Mouse (Mus musculus) embryonic facial prominence, embryonic 11.5 days (tissue): ENCODE measurements around the gene Atp2b4. TPM values are rescaled to one million over a fixed set of nuclear protein-coding genes. Genes with fewer than 3 reads are reported as not detected.

ENCODE experiments used
- ATAC-seq: fragments of 200-750 bp; cut with Nextera tagmentation; replicated peaks from 2 replicates; pipeline ENCODE4 v1.8.0; 2017; ENCODE audit warnings: low read depth; ENCODE audit not compliant: insufficient number of reproducible peaks, low FRiP score, low TSS enrichment
- DNase-seq: peaks from one replicate; pipeline ENCODE4 v3.0.0-alpha.2; 2015; ENCODE audit warnings: low spot score
- H3K27ac ChIP-seq: fragments of 300-500 bp; sonication (generic); replicated peaks from 2 replicates; pipeline ENCODE4 v1.5.1; 2014; ENCODE audit warnings: mild to moderate bottlenecking, low read depth, low read length, control low read depth
- H3K27me3 ChIP-seq: fragments of 300-500 bp; sonication (generic); 2 replicates; pipeline ENCODE4 v1.6.1; 2014; ENCODE audit warnings: mild to moderate bottlenecking, low read length, moderate library complexity, mixed read lengths; ENCODE audit not compliant: control insufficient read depth, insufficient read depth
- H3K36me3 ChIP-seq: fragments of 300-500 bp; sonication (generic); replicated peaks from 2 replicates; pipeline ENCODE4 v1.6.1; 2014; ENCODE audit warnings: low read depth, mild to moderate bottlenecking, low read length, moderate library complexity, mixed read lengths; ENCODE audit not compliant: control insufficient read depth, insufficient read depth
- H3K4me1 ChIP-seq: fragments of 300-500 bp; sonication (generic); 2 replicates; pipeline ENCODE4 v1.6.1; 2014; ENCODE audit warnings: low read length, mixed read lengths; ENCODE audit not compliant: control insufficient read depth, insufficient read depth
- H3K4me2 ChIP-seq: fragments of 300-500 bp; sonication (generic); 2 replicates; pipeline ENCODE4 v1.6.1; 2014; ENCODE audit warnings: low read depth, mild to moderate bottlenecking, control low read depth, low read length, moderate library complexity
- H3K4me3 ChIP-seq: fragments of 300-500 bp; sonication (generic); 2 replicates; pipeline ENCODE4 v1.5.1; 2014; ENCODE audit warnings: low read depth, low read length, control low read depth
- H3K9ac ChIP-seq: fragments of 300-500 bp; sonication (generic); replicated peaks from 2 replicates; pipeline ENCODE4 v1.6.1; 2014; ENCODE audit warnings: mild to moderate bottlenecking, control low read depth, low read length
- H3K9me3 ChIP-seq: fragments of 300-500 bp; sonication (generic); replicated peaks from 2 replicates; pipeline ENCODE4 v1.6.1; 2016; ENCODE audit warnings: mild to moderate bottlenecking, low read length, inconsistent platforms, mixed read lengths; ENCODE audit not compliant: control insufficient read depth
- WGBS: fragments of 180-500 bp; shearing (Covaris S2); extraction: QIAGEN DNeasy Blood & Tissue Kit; methylation state at CpG from one replicate; pipeline ENCODE4 v1.1.7; 2014; 5-methylcytosine and 5-hydroxymethylcytosine counted together
- polyA plus RNA-seq: library from polyadenylated mRNA; unstranded; fragments of >200 nt; fragmentation: Nextera tagmentation; extraction: Ambion mirVana; gene quantifications from 2 replicates; pipeline ENCODE4 v1.2.1, GENCODE M21; 2014

Gene Atp2b4
- polyA plus RNA-seq, 1 experiment from 2014 or later, result 9.9 TPM

DNA sequence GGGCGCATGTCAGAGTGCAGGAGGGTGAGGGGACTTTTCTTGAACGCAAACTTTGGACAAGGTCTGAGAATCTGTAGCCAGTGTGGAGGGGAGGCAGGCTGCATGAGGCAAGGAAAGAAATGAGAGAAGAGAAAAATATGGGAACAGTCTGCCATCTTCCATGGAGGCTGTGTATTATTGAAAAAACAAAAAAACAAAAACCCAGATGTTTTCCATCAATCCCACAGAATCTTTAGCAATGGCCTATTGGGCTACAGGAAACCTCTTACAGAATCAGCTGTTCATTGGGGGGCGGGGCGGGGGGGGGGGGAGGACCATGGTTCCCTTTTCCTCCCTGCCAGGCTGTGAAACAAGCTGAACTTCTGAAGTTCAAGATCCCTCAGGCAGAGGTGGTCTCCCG lies 31.9 kb upstream of the Atp2b4 start:
- H3K36me3 ChIP-seq, result no peaks in the 10 kb centered on the region
- 47% methylated on average over 5 of the region's 5 CpGs for WGBS
- H3K27me3 ChIP-seq, result no peaks in the 10 kb centered on the region
- no peak overlapping the region for H3K4me3 ChIP-seq
- H3K4me1 ChIP-seq, result no peaks in the 10 kb centered on the region; the same call in 1 of the 2 replicates
- no peak overlapping the region for H3K27ac ChIP-seq
- ATAC-seq (no peak), DNase-seq (no peak)
- no peak overlapping the region for H3K4me2 ChIP-seq
- H3K9me3 ChIP-seq, result no peaks in the 10 kb centered on the region
- H3K9ac ChIP-seq, result no peak overlapping the region

DNA sequence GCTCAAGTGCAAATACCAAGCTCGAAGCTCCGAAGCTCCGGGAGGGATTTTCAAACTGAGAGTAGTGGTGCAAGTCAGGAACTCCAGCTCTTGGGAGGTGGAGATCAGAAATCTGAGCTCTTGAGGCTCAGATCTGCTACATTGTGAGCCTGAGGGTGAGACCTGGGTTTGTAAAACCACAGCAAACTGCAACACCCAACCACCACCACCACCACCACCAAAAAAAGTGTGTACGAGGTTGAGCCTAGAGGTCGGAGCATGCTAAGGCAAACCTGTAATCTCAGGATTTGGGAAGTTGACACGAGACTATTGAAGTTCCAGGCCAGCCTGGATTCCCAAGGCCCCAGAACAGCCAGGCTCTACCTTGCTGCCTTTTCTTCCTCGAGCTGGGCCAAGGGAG lies 25.4 kb upstream of the Atp2b4 start:
- H3K4me3 ChIP-seq, result no peak overlapping the region
- H3K4me1 ChIP-seq, result no peaks in the 10 kb centered on the region; the same call in 1 of the 2 replicates
- no peak overlapping the region for H3K27ac ChIP-seq
- DNase-seq (no peak), ATAC-seq (no peak)
- H3K4me2 ChIP-seq, result no peak overlapping the region
- H3K27me3 ChIP-seq, result no peaks in the 10 kb centered on the region
- H3K9me3 ChIP-seq, result no peaks in the 10 kb centered on the region
- no peaks in the 10 kb centered on the region for H3K36me3 ChIP-seq
- 70% methylated on average over 7 of the region's 7 CpGs for WGBS
- no peak overlapping the region for H3K9ac ChIP-seq

DNA sequence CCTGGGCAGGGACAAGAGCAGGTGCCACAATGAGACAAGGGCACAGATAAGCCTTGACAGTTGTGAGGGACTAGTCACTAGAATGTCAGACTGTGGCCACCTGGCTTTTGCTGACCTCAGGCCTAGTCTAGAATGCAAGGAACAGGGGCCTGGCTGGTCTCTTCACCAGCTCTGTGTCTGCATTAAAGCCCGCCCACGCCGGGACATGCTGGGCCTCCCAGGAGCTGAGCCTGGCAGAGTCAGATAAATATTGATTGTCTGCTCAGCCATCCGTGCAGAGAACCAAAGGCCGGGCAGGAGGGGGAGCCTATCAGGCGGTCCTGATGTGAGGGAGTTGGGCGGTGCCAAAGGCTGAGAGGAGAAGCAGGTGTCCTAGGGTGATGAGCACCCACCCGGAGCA lies 24.7 kb upstream of the Atp2b4 start:
- Histone ChIP-seq H3K9me3 (no peaks in the 10 kb centered on the region), H3K4me1 (no peaks in the 10 kb centered on the region; the same call in 1 of the 2 replicates), H3K36me3 (no peaks in the 10 kb centered on the region), H3K4me2 (no peak overlapping the region), H3K9ac (no peak overlapping the region), H3K4me3 (no peak overlapping the region), H3K27ac (peak overlapping the region; percentile 52; the same call in 1 of the 2 replicates), H3K27me3 (no peaks in the 10 kb centered on the region)
- DNase-seq (peak; percentile 43), ATAC-seq (peak; percentile 64)
- WGBS, result 10% methylated on average over 8 of the region's 8 CpGs

DNA sequence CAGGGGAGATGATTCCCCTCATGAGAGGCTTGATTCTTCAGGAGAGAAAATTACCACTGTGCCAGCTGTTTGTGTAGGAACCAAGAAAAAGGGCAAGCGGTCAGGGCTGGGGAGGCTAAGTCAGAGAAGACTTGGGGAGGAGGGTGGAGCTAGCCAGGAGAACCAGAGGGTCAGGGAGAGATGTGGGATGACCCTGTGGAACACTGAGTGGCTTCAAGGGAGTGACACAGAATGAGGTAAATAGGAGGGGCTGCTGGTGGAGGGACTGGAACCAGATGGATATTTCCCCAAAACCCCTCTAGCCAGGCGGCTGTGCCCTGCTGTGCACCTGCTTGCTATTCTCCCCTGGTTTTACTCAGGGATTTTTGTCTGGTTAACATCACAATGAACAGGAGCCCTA lies 24.3 kb upstream of the Atp2b4 start:
- DNase-seq, result no peak
- WGBS, result 48% methylated on average over 2 of the region's 2 CpGs
- ATAC-seq, result no peak
- H3K4me1 ChIP-seq, result no peaks in the 10 kb centered on the region; the same call in 1 of the 2 replicates
- peak overlapping the region; percentile 52; the same call in 1 of the 2 replicates for H3K27ac ChIP-seq
- no peak overlapping the region for H3K4me2 ChIP-seq
- H3K36me3 ChIP-seq, result no peaks in the 10 kb centered on the region
- H3K27me3 ChIP-seq, result no peaks in the 10 kb centered on the region
- H3K9me3 ChIP-seq, result no peaks in the 10 kb centered on the region
- H3K4me3 ChIP-seq, result no peak overlapping the region
- no peak overlapping the region for H3K9ac ChIP-seq

DNA sequence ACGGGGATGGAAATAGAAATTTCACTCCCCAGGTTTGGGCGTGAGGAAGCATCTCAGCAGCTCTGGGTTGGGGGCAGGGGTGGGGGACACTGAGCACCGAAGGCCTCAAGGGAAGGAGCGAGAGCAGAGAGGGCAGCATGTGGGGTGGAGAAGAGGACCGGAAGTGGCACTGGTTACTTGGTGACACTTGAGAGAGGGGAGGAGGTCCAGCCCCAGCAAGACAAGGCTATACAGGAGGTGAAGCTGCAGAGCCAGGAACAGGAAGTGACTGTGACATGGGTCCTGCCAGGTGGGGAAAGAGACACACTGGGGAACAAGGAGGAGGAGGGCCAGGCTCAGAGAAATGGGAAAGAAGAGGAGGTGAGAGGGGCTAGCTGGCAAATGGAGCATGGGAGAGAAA lies 20.3 kb upstream of the Atp2b4 start:
- DNase-seq (no peak), ATAC-seq (no peak)
- H3K4me2 ChIP-seq, result no peak overlapping the region
- no peak overlapping the region for H3K4me3 ChIP-seq
- H3K9ac ChIP-seq, result no peak overlapping the region; the same call in 1 of the 2 replicates
- no peaks in the 10 kb centered on the region for H3K9me3 ChIP-seq
- no peak overlapping the region for H3K27ac ChIP-seq
- no peaks in the 10 kb centered on the region for H3K27me3 ChIP-seq
- 37% methylated on average over 5 of the region's 5 CpGs for WGBS
- H3K4me1 ChIP-seq, result no peaks in the 10 kb centered on the region
- H3K36me3 ChIP-seq, result no peaks in the 10 kb centered on the region

DNA sequence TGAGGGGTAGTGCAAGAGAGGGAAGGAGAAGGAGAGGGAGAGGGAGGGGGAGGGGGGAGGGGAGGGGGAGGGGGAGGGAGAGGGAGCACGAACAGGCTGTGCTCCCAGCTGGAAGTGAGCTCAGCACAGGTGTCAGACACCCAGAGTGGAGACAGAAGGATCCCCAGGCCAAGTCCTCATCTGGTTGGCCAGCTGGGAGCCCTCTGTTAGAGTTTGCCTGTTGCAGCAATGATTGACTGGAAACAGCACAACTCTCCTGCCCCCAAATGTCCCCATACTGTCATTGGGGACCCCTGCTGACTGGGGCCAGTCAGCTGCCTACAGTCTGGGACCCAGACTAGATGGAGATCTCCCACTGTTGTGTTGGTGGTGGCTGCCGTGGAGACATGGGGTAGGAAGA lies 19.3 kb upstream of the Atp2b4 start:
- H3K27me3 ChIP-seq, result no peaks in the 10 kb centered on the region
- no peaks in the 10 kb centered on the region for H3K4me1 ChIP-seq
- ATAC-seq (no peak), DNase-seq (no peak)
- no peaks in the 10 kb centered on the region for H3K9me3 ChIP-seq
- no peak overlapping the region for H3K9ac ChIP-seq
- no peak overlapping the region for H3K27ac ChIP-seq
- no peaks in the 10 kb centered on the region for H3K36me3 ChIP-seq
- no peak overlapping the region for H3K4me3 ChIP-seq
- H3K4me2 ChIP-seq, result no peak overlapping the region
- 56% methylated on average over 1 of the region's 2 CpGs for WGBS

DNA sequence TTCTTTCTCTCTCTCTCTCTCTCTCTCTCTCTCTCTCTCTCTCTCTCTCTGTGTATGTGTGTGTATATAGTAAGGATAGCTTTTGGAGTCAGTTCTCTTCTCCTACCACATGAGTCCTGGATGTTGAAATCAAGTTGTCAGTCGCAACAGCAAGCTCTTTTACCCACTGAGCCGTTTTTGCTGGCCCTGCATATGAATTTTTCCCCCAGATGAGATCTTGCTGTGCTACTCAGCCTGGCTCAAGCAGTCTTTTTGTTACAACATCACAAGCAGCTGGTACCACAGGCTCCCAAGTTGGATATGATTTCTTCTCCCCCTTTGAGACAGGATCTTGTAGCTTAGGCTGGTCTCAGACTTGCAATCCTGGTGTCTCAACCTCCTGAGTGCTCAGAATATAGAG lies 17.7 kb upstream of the Atp2b4 start:
- DNase-seq, result no peak
- 69% methylated on average over 2 of the region's 2 CpGs for WGBS

DNA sequence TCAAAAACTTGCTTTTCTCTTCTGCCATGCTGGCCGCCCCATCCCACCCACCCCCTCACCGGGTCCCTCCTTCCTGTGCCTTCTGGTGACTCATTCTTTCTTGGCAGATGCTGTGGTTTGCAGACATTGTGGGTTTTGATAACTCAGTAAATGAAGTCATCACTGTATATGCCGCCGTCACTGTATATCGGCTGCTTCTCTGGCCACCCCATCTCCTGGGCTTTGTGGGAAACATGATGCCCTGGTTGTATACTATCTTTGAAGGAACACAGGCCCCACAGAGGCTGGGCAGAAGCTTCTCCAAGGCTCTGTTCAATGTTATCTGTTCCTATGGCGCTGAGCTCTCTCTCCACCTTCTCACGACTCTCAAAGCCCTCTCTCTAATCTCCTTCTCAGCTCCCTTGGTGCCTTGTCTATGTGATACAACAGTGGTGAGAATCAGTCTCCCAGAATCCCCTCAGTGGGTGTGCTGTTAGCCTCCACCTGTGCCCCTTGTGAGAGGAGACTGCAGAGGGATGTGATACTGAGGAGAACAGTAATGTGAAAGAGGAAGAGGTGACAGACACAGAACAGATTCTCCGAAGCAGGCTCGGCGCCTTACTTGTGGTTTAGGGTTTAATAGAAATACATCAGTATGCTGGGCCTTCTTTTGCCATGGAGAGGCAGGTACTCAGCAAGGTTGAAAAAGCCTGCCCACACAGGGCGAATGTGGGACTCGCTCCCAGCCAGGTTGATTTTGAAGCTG lies 15.1 kb upstream of the Atp2b4 start:
- no peaks in the 10 kb centered on the region for H3K9me3 ChIP-seq
- ATAC-seq (no peak), DNase-seq (no peak)
- no peaks in the 10 kb centered on the region for H3K27me3 ChIP-seq
- H3K27ac ChIP-seq, result no peak overlapping the region
- no peaks in the 10 kb centered on the region for H3K36me3 ChIP-seq
- H3K4me2 ChIP-seq, result no peak overlapping the region
- 78% methylated on average over 12 of the region's 12 CpGs for WGBS
- no peak overlapping the region for H3K9ac ChIP-seq
- no peak overlapping the region for H3K4me3 ChIP-seq
- no peaks in the 10 kb centered on the region for H3K4me1 ChIP-seq

More for the DNA sequence above, 17.7 kb upstream of the Atp2b4 start:
- H3K4me1 ChIP-seq, result no peaks in the 10 kb centered on the region
- H3K9me3 ChIP-seq, result no peaks in the 10 kb centered on the region
- no peaks in the 10 kb centered on the region for H3K27me3 ChIP-seq
- ATAC-seq, result no peak
- no peak overlapping the region for H3K4me2 ChIP-seq
- no peaks in the 10 kb centered on the region for H3K36me3 ChIP-seq
- H3K4me3 ChIP-seq, result no peak overlapping the region
- H3K9ac ChIP-seq, result no peak overlapping the region
- no peak overlapping the region for H3K27ac ChIP-seq
